Mouse (Mus musculus) thymus, postnatal 10 days (tissue): Measurements from ENCODE around the gene Rnf150.

Source experiments
- DNase-seq, 2 experiments: peaks; one replicate each; pipeline ENCODE4 v3.0.0; 2021; ENCODE audit warnings: low spot score in 2 of 2

The Rnf150 gene

DNA sequence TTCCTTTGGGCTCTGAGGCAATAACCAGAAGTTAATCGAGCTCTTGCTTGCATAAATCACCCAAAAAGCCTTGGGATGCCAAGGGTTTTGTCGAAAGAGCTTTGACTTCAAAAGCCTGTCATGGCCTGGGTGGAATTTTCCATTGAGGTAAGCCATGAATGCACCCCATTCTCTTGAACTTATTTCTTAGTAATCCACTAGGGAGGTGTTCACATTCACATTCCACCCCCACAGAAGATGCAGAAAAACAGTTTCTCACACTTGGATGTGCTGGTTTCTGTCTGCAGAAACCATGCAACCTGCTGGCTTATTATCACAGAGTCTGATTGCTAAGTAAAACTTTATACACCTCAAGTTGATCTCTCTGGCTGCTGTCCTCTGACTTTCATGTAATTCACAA, 148.1 kb downstream of the Rnf150 start:
- no peak for DNase-seq

DNA sequence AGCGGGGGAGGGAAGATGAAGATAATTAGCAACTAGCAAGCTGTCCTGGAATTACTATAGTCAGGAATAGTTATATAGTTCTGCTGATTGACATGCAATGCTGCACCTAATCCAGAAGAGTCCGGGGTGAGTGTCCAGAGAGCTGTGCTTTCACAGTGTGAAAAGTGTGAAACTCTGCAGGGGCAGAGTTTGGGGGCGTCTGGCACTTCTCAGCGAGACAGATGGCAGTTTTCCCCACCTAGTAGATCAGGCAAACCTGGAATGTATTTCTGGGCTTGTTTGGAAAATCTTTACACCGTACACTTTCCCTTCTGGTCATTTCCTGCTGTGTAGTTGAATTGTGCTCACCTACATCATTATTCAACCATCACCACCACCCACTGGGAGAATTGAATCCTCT, 148.6 kb downstream of the Rnf150 start:
- no peak for DNase-seq

DNA sequence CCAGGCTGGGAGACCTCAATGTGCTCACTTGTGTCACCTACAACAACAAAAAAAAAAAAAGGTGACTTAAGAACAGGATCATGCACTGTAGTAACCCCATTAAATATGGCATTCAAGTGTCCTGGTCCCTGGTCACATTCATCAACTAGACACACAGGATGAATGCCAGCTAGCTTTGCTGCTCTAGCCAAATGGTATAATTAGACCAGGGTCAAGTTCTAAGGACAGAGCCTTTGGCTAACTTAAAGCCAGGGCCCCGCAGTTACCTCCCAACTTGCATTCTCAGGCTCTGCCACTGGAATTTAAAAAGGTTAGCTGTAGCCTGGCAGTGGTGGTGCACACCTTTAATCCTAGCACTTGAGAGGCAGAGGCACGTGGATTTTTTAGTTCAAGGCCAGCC, 165.1 kb downstream of the Rnf150 start:
- DNase-seq: no peak

GRCm38 (mm10) chr8:83032800-83033199, 169.6 kb downstream of the Rnf150 start:
- DNase-seq: no peak

DNA sequence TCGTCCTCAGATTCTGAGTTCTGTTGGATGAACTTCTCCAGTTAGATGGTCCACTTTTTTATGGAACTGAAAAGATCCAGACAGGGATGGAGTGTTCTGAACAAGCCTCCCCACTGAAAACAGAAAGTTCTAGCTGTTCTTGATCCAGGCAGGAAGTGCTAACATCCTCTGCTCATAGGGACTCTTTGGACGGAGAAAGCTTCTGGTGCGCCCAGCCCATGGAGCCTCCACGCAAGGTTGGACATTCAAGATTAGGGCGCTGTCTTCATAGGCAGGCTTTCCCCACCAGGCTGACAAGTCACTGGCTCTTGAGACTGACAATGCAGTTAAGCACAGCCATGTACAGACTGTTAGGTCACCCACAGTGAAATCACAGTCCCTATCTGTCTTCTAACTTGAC, 172.0 kb downstream of the Rnf150 start:
- DNase-seq: no peak

- DNase-seq: no peak
Observed at GRCm38 (mm10) chr8:83036521-83037166, 173.5 kb downstream of the Rnf150 start.

DNA sequence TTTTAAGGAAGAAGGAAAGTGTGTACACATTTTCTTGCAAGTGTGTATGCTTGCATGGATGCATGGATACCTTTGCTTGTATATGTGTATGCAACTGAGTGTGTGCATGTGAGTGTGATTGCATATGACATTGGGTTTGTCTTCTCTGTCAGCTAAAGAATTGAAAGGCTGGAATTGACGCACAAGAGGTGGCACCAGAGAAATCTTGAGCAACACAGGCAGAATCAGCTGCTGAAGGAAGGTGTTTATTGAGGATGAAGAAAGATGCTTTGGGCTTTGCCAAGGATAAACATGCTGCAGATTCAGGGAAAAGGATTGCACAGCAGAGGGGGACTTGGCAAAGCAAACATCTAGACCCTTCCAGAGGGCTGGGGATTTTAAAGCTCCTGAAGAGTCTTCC, 174.2 kb downstream of the Rnf150 start:
- no peak for DNase-seq

- no peak for DNase-seq
Observed at GRCm38 (mm10) chr8:83038575-83038974, 175.4 kb downstream of the Rnf150 start.

DNA sequence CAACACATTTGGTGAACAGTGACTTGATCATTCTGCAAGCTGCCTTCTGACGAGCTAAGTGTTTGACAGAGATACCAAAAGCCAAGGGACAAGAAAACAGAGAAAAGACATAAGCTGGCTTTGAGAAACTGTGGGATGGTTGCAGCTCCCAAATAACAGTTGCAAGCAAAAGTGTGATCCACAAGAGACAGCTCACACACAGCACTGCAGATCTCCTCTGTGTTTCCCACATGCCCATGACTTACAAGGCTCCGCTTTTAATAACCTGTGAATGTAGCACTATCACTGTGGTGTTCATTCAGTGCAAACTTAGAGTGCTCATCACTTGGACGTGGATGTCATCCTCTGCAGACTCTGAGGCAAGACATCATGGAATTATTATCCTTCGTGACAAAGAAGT, 178.3 kb downstream of the Rnf150 start:
- no peak for DNase-seq

DNA sequence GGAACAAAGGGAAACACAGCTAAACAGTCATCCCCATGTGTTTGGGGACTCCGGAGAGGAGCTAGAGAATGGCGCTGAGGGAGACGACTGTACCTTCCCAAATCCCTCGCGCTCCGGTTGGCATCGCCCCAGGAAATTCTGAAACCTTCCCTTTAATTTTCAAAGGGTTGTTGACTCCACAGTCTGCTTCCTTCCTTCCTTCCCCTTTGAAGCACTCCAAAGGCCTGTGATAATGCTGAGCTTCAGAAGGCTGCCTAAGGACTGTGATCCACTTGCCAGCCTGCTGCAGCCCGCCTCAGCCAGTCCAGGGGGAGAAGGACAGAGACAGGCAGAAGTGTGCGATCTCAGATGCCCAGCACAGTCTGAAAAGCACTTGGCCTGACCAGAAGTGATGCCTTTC, 183.8 kb downstream of the Rnf150 start:
- no peak for DNase-seq

- no peak for DNase-seq
Observed at GRCm38 (mm10) chr8:83048527-83048926, 185.4 kb downstream of the Rnf150 start.

DNA sequence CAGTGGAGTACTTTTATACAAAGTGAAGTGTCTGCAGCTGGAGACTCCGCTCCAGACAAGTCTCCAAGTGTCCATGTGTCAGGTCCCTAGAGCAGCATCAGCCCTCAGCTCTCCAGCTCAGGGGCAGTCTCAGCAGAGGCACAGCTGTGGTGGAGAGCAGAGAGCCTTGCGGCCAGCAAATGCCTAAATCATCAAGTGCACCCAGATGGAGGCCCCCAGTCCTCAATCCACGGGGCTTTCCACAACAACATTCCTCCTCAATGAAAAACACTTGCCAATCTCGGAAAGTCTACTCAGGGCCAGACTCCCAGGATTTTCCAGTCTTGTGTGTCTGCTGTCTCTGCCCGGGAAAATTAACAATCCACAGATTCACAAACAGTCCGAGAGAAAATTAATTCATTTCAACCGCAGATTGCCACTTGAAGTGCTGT, 186.0 kb downstream of the Rnf150 start:
- no peak for DNase-seq

- no peak for DNase-seq
Observed at GRCm38 (mm10) chr8:83049616-83050015, 186.5 kb downstream of the Rnf150 start.

DNA sequence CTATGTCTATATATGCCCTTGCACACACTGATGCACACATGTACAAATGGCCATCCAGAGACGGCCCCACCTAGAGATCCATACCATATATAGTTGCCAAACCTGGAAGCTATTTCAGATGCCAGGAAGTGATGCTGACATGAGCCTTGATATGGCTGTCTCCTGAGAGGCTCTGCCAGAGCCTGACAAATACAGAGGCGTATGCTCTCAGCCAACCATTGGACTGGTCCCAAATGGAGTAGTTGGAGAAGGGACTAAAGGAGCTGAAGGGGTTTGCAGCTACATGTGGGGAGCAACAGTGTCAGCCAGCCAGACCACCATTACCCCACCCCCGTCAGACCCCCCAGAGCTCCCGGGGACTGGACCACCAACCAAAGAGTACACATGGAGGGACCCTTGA, 189.7 kb downstream of the Rnf150 start:
- DNase-seq: no peak

DNA sequence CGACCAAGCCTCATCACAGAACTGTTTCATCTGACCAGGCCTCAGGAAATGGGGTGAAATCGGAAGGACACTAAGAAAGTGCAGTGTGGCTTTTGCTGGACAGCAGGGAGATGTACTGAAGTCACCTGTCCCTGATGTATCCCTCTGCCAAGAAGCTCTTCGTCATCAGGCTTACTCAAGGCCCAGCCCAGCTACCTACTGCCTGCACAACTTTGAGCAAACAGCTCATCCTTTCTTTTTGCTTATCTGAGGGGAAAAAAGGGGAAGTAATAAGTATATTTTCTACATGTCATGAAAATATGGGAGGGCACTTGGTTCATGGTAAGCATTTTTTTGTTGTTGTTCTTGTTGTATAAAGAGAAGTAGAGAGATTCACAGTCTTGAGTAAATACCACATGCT, 191.6 kb downstream of the Rnf150 start:
- DNase-seq: no peak

GRCm38 (mm10) chr8:83058951-83059350, 195.8 kb downstream of the Rnf150 start:
- no peak for DNase-seq

DNA sequence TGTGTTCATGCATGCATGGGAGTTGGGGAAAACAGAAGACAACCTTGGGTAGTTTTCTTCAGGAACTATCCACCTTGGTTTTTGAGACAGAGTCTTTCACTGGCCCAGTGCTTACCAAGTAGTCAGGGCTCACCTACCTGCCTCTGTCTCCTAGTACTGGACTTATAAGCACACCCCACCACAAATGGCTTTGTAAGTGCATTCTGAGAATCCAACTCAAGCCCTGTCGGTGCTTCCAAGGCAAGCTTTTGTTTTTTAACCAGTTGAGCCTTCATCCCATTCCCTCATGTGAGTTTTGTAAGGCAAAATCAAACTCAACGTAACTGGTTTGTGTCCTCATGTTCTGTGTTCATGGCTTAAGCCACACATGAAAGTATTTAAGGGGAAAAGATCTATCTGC, 196.9 kb downstream of the Rnf150 start:
- no peak for DNase-seq

- no peak for DNase-seq
Observed at GRCm38 (mm10) chr8:83061257-83061656, 198.1 kb downstream of the Rnf150 start.

DNA sequence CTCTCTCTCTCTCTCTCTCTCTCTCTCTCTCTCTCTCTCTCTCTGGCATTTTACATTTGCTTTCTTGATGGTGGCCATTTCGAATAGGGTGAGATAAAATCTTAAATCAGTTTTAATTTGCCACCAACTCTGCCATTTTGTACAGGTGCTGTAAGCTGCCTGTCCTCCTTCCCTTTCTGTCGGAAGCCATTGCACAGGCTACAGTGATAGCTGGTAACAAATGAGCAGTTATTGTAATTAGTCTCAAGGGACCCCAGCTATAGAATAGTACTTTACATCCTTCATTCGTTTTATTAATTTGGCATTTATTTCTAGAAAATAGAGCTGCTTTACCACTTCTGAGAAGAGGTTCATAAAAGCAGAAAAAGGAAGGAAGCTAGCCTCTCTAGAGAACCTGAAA, 198.7 kb downstream of the Rnf150 start:
- DNase-seq: no peak

- no peak for DNase-seq
Observed at GRCm38 (mm10) chr8:83062276-83062675, 199.1 kb downstream of the Rnf150 start.

DNA sequence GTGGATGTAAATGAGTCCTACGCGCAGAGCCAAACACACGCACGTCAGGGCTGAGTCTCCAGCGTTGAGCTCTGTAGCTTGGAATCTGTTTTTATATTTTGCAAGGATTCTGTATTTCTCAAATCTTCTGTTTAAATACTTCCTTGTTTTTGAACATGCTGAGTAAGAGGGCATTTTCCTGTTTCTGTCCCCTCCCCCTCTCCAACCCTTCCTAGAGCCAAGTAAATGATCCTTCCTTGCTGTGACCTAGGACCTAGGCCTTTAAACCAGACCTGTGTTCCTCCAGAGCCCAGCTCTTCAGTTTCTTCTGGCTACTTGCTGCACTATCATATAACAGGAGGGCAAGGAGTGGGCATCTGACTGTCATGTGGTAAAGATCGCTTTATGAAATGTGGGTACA, 200.9 kb downstream of the Rnf150 start:
- DNase-seq: no peak

GRCm38 (mm10) chr8:83066076-83066475, 202.9 kb downstream of the Rnf150 start:
- DNase-seq: no peak

- no peak for DNase-seq
Observed at GRCm38 (mm10) chr8:83066846-83067245, 203.7 kb downstream of the Rnf150 start.

GRCm38 (mm10) chr8:83067906-83068305, 204.8 kb downstream of the Rnf150 start:
- no peak for DNase-seq
